In the genomic region with DNA sequence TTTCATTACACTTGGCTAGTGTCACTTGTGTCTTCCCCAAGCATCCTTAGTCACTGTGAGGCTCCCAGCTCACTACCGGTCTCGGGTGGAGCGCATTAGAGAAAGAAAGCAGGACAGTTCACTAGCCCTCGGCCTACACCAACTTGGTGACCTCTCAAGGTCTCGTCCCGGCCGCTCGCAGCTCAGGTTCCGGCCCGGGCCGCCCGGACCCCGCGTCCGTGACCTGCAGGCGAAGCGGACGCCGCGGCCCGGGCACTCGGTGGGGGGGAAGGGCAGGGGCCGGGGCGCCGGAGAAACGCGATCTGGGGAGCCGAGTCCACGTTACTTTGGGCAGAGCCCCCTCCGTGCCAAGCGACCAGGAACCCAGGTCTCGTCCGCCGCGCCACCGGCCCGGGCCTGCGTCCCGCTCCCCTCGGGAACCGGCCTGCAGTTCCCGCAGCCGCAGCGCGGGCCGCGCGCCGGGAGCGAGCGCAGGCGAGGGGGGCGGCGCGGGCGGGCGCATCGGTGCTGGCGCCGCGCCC, we compare ENCODE assay signal across 8 mouse cellular contexts. TPM values are rescaled to one million over a fixed set of nuclear protein-coding genes. Genes with fewer than 3 reads are reported as not detected.
DNase-seq lines count a peak whose midpoint lies in the region; ATAC-seq lines count a peak whose summit lies in the region.

No protein-coding gene starts in this region.

- peak; percentile 48; the same call in 1 of the 2 replicates for ATAC-seq in intestine, embryonic 15.5 days
- peak; percentile 49; the same call in 1 of the 2 replicates for ATAC-seq in limb, embryonic 15.5 days (ENCODE audit: insufficient number of reproducible peaks, low FRiP score, low TSS enrichment, low read depth)
- peak; percentile 85 for ATAC-seq in midbrain, embryonic 13.5 days
- peak; percentile 15; the same call in 1 of the 2 replicates for ATAC-seq in stomach, embryonic 14.5 days (ENCODE audit: insufficient number of reproducible peaks, insufficient read depth, low FRiP score, low read depth)

- peak overlapping the region; percentile 95 for H3K9ac ChIP-seq in intestine, embryonic 15.5 days
- H3K9ac ChIP-seq in limb, embryonic 15.5 days: peak overlapping the region; percentile 95
- H3K9ac ChIP-seq in midbrain, embryonic 13.5 days (replicated peaks): peak overlapping the region; percentile 98
- H3K9ac ChIP-seq in stomach, embryonic 14.5 days (replicated peaks; ENCODE audit: low read depth, low read length): peak overlapping the region; percentile 83

- H3K36me3 ChIP-seq in intestine, embryonic 15.5 days: no peaks in the 10 kb centered on the region
- no peaks in the 10 kb centered on the region for H3K36me3 ChIP-seq in limb, embryonic 15.5 days
- 0 out of 2 replicates have a peak, but pooled peaks cover 2% of the 10 kb centered on the region for H3K36me3 ChIP-seq in midbrain, embryonic 13.5 days
- no peaks in the 10 kb centered on the region for H3K36me3 ChIP-seq in stomach, embryonic 14.5 days (ENCODE audit: control insufficient read depth, insufficient read depth, low read length)

- under 1% methylated on average over 43 of the region's 61 CpGs for WGBS in intestine, embryonic 15.5 days
- under 1% methylated on average over 56 of the region's 61 CpGs for WGBS in limb, embryonic 15.5 days
- WGBS in midbrain, embryonic 13.5 days: under 1% methylated on average over 51 of the region's 61 CpGs
- under 1% methylated on average over 61 of the region's 61 CpGs for WGBS in stomach, embryonic 14.5 days

- intact Hi-C loops in gastrocnemius, postnatal 36 days (cut with DNase I): loop anchor here (5.0 kb wide), 1 partner anchor 38 kb away; no protein-coding TSS in a partner anchor

- H3K9me3 ChIP-seq in intestine, embryonic 15.5 days: no peaks in the 10 kb centered on the region
- H3K9me3 ChIP-seq in limb, embryonic 15.5 days: no peaks in the 10 kb centered on the region
- no peaks in the 10 kb centered on the region for H3K9me3 ChIP-seq in midbrain, embryonic 13.5 days
- no peaks in the 10 kb centered on the region for H3K9me3 ChIP-seq in stomach, embryonic 14.5 days (ENCODE audit: control insufficient read depth, low read depth, low read length)

- H3K4me1 ChIP-seq in intestine, embryonic 15.5 days (replicated peaks): peaks cover 16% of the 10 kb centered on the region
- peaks cover 21% of the 10 kb centered on the region for H3K4me1 ChIP-seq in limb, embryonic 15.5 days
- H3K4me1 ChIP-seq in midbrain, embryonic 13.5 days (replicated peaks): peaks cover 28% of the 10 kb centered on the region
- peaks cover 14% of the 10 kb centered on the region for H3K4me1 ChIP-seq in stomach, embryonic 14.5 days (ENCODE audit: control insufficient read depth, insufficient read depth, low read length)

- H3K4me2 ChIP-seq in intestine, embryonic 15.5 days (replicated peaks): peak overlapping the region; percentile 85
- H3K4me2 ChIP-seq in limb, embryonic 15.5 days: peak overlapping the region; percentile 82
- H3K4me2 ChIP-seq in midbrain, embryonic 13.5 days (replicated peaks): peak overlapping the region; percentile 90
- H3K4me2 ChIP-seq in stomach, embryonic 14.5 days (replicated peaks; ENCODE audit: low read depth, low read length): peak overlapping the region; percentile 81

- H3K27me3 ChIP-seq in intestine, embryonic 15.5 days (replicated peaks): no peaks in the 10 kb centered on the region
- H3K27me3 ChIP-seq in limb, embryonic 15.5 days: no peaks in the 10 kb centered on the region
- no peaks in the 10 kb centered on the region for H3K27me3 ChIP-seq in midbrain, embryonic 13.5 days
- H3K27me3 ChIP-seq in stomach, embryonic 14.5 days (ENCODE audit: control insufficient read depth, insufficient read depth, low read length): no peaks in the 10 kb centered on the region

- peak; percentile 82 for DNase-seq in 3134 (ENCODE audit: extremely low read depth, insufficient read length, low spot score)
- peak; percentile 67 for DNase-seq in MN1 (ENCODE audit: low spot score)
- peak; percentile 29 for DNase-seq in embryo, embryonic 11.5 days (ENCODE audit: low read depth, low spot score)
- DNase-seq in gastrocnemius, postnatal 36 days: peak; percentile 19 to 49

- peak overlapping the region; percentile 95 for H3K27ac ChIP-seq in intestine, embryonic 15.5 days
- peak overlapping the region; percentile 91 for H3K27ac ChIP-seq in limb, embryonic 15.5 days
- H3K27ac ChIP-seq in midbrain, embryonic 13.5 days: peak overlapping the region; percentile 89
- H3K27ac ChIP-seq in stomach, embryonic 14.5 days (ENCODE audit: low read length): peak overlapping the region; percentile 94

- H3K4me3 ChIP-seq in intestine, embryonic 15.5 days (replicated peaks): peak overlapping the region; percentile 98
- H3K4me3 ChIP-seq in limb, embryonic 15.5 days: peak overlapping the region; percentile 95
- H3K4me3 ChIP-seq in midbrain, embryonic 13.5 days (replicated peaks): peak overlapping the region; percentile 99
- peak overlapping the region; percentile 98 for H3K4me3 ChIP-seq in stomach, embryonic 14.5 days (ENCODE audit: low read depth, low read length)

RNA-seq across cellular contexts. Expression of gene Lin9, which starts 0.3 kb away (rescaled TPM):
- 1 to 10 TPM; 3.5 to 3.6 TPM for total RNA-seq in gastrocnemius, postnatal 36 days (2021)
- 14.4 and 15.9 TPM in 2 replicates for polyA plus RNA-seq in intestine, embryonic 15.5 days (2015; fragmentation: Nextera tagmentation; extraction: Ambion mirVana)
- polyA plus RNA-seq in limb, embryonic 15.5 days (2015; fragmentation: Nextera tagmentation; extraction: Ambion mirVana): 14.4 and 15.3 TPM in 2 replicates
- 17.1 and 19.1 TPM in 2 replicates for polyA plus RNA-seq in midbrain, embryonic 13.5 days (2015; fragmentation: Nextera tagmentation; extraction: Ambion mirVana)
- 18.9 and 21.9 TPM in 2 replicates for polyA plus RNA-seq in stomach, embryonic 14.5 days (2014; fragmentation: Nextera tagmentation; extraction: Ambion mirVana)

RNA-seq across cellular contexts. Expression of gene Mixl1, which starts 56.2 kb away (rescaled TPM):
- not detected for total RNA-seq in gastrocnemius, postnatal 36 days (2021)
- 0.19 and 0.24 TPM in 2 replicates for polyA plus RNA-seq in intestine, embryonic 15.5 days (2015; fragmentation: Nextera tagmentation; extraction: Ambion mirVana)
- 0.17 and 0.22 TPM in 2 replicates for polyA plus RNA-seq in limb, embryonic 15.5 days (2015; fragmentation: Nextera tagmentation; extraction: Ambion mirVana)
- polyA plus RNA-seq in midbrain, embryonic 13.5 days (2015; fragmentation: Nextera tagmentation; extraction: Ambion mirVana): not detected in 2 replicates
- polyA plus RNA-seq in stomach, embryonic 14.5 days (2014; fragmentation: Nextera tagmentation; extraction: Ambion mirVana): 0.27 TPM in 1 of 2 replicates, not detected in the other

Comparison
In these comparisons a context has a peak if more than half of its experiments do, and no peak if none do; other contexts are left out.
1. Peak in every context shown above with its lines: DNase-seq, ATAC-seq, H3K4me3 ChIP-seq and H3K27ac ChIP-seq.
2. DNase-seq: peak in every context shown above with its lines; median percentile 82 in 3134; 67 in MN1; 34 in gastrocnemius, postnatal 36 days; 29 in embryo, embryonic 11.5 days.
3. ATAC-seq: peak in every context shown above with its lines; median percentile 85 in midbrain, embryonic 13.5 days; 49 in limb, embryonic 15.5 days; 48 in intestine, embryonic 15.5 days; 15 in stomach, embryonic 14.5 days.